Mouse (Mus musculus): Measurements from ENCODE around the gene Dll1. TPM values are rescaled to one million over a fixed set of nuclear protein-coding genes. Genes with fewer than 3 reads are reported as not detected.

The Dll1 gene
- polyA plus RNA-seq, 1 experiment from 2014 or later: 59.6 TPM

DNA sequence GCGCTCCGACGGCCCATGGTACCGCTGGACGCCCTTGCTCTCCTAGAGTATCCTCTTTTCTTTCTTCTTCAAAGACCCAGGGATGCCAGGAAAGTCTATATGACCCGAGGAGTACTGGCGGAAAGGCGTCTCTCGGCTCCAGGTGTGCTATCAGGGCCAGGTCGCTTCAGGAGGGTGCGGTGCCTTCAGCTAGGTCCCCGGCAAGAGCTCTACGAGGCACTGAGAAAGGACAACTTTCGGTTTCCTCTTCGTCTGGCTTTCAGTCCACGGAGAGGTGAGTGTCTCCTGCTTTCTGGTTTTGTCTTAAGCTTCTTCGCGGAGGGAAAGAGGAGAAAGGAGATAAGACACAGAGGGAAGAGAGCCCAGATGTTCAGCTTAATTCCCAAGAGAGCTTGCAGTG lies 1.4 kb downstream of the Dll1 start:
- Histone ChIP-seq H3K4me1 (replicated peaks; ENCODE audit: control insufficient read depth, insufficient read depth, low read length) (peaks cover 32% of the 10 kb centered on the region), H3K9ac (ENCODE audit: low read depth, low read length) (peak overlapping the region; percentile 86), H3K27ac (ENCODE audit: low read depth, low read length) (peak overlapping the region; percentile 98), H3K36me3 (ENCODE audit: control insufficient read depth, insufficient read depth, low read length) (peaks cover 7% of the 10 kb centered on the region), H3K4me3 (ENCODE audit: low read depth, low read length) (peak overlapping the region; percentile 83), H3K4me2 (replicated peaks; ENCODE audit: low read depth, low read length) (peak overlapping the region; percentile 92), H3K27me3 (ENCODE audit: control insufficient read depth, insufficient read depth, low read length) (peaks cover 10% of the 10 kb centered on the region; the same call in 1 of the 2 replicates), H3K9me3 (ENCODE audit: control insufficient read depth, low read length) (no peaks in the 10 kb centered on the region)
- ATAC-seq (ENCODE audit: low FRiP score) (no peak), DNase-seq (ENCODE audit: low spot score) (no peak)
- WGBS: 0% methylated on average over 18 of the region's 18 CpGs

DNA sequence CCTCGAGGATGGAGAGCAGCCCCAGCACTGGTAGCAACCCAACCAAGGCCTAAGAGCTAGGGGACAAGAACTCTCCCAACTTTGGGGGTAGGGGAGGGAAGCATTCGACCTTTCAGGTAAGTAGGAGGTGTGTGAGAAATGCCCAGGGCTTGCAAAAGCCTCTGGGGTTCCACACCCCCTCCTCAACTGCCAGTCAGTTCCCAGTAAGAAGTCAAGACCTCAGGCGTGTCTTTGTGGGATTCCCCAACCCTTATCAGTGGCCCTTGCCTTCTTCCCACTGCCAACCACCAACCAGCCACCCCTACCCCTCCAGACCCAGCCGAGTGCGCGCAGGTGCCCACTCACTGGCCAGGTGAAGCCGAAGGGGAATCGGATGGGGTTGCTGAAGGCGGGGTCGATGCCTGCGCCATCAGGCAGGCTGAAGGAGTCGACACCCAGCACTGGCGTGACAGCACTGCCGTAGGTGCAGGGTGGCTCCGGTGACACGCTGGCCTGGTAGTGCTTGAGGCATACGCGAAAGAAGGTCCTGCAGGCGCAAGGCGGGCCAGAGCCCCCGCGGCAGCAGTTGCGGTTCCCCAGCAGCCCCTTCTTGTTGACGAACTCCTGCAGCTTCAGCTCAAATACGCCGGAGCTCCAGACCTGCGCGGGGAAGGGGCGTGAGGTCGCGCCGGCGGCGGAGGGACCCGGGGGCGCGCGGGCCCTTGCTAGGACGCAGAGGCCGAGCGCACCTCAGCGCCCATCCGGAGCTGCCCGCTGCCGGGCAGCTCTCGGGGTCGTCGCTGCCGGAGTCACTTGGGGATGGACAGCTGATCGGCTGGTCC lies 2.1 kb downstream of the Dll1 start:
- DNase-seq (ENCODE audit: low spot score) (peak; percentile 57), ATAC-seq (ENCODE audit: low FRiP score) (no peak)
- Histone ChIP-seq H3K4me2 (replicated peaks; ENCODE audit: low read depth, low read length) (peak overlapping the region; percentile 92), H3K9me3 (ENCODE audit: control insufficient read depth, low read length) (no peaks in the 10 kb centered on the region), H3K27me3 (ENCODE audit: control insufficient read depth, insufficient read depth, low read length) (peaks cover 8% of the 10 kb centered on the region; the same call in 1 of the 2 replicates), H3K4me1 (replicated peaks; ENCODE audit: control insufficient read depth, insufficient read depth, low read length) (peaks cover 28% of the 10 kb centered on the region), H3K27ac (ENCODE audit: low read depth, low read length) (peak overlapping the region; percentile 98), H3K36me3 (ENCODE audit: control insufficient read depth, insufficient read depth, low read length) (peaks cover 8% of the 10 kb centered on the region), H3K9ac (ENCODE audit: low read depth, low read length) (peak overlapping the region; percentile 86), H3K4me3 (ENCODE audit: low read depth, low read length) (peak overlapping the region; percentile 83)
- WGBS: 3% methylated on average over 48 of the region's 50 CpGs

DNA sequence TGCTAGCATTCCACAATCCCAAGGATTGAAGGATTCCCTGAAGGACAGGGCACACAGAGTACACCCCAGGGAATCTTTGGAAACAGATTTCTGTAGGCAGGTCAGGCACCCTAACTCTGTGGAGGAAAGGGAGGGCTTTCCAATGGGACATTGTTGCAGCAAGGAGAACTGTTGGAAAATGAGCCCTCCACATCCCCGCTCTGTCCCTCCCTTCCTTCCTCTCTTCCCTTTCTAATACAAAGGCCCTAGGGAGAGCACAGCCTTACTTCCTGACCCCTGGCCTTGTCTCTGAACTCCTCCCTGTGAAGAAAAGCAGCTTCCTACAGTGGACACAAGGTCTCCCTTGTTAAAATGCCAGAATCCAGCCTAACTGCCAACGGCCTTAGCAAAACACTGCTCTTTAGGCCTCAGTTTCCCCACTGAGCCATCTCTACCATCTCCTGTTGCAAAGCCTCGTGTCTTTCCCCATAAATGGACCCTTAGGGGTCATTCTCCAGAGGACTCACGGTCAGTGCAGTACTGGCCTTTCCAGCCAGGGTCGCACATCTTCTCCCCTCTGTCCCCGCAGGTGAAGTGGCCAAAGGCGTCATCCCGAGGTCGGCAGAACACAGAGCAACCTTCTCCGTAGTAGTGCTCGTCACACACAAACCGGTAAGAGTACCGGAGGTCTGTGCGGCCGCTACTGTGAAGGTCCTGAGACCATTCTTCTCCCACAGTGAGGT lies 3.6 kb downstream of the Dll1 start:
- Histone ChIP-seq H3K4me2 (replicated peaks; ENCODE audit: low read depth, low read length) (peak overlapping the region; percentile 92), H3K36me3 (ENCODE audit: control insufficient read depth, insufficient read depth, low read length) (peaks cover 15% of the 10 kb centered on the region), H3K4me1 (replicated peaks; ENCODE audit: control insufficient read depth, insufficient read depth, low read length) (peaks cover 25% of the 10 kb centered on the region), H3K9ac (ENCODE audit: low read depth, low read length) (peak overlapping the region; percentile 86), H3K27ac (ENCODE audit: low read depth, low read length) (peak overlapping the region; percentile 39; the same call in 1 of the 2 replicates), H3K9me3 (ENCODE audit: control insufficient read depth, low read length) (no peaks in the 10 kb centered on the region), H3K4me3 (ENCODE audit: low read depth, low read length) (peak overlapping the region; percentile 83), H3K27me3 (ENCODE audit: control insufficient read depth, insufficient read depth, low read length) (peaks cover 6% of the 10 kb centered on the region; the same call in 1 of the 2 replicates)
- WGBS: 54% methylated on average over 15 of the region's 15 CpGs
- DNase-seq (ENCODE audit: low spot score) (peak; percentile 24), ATAC-seq (ENCODE audit: low FRiP score) (no peak)

DNA sequence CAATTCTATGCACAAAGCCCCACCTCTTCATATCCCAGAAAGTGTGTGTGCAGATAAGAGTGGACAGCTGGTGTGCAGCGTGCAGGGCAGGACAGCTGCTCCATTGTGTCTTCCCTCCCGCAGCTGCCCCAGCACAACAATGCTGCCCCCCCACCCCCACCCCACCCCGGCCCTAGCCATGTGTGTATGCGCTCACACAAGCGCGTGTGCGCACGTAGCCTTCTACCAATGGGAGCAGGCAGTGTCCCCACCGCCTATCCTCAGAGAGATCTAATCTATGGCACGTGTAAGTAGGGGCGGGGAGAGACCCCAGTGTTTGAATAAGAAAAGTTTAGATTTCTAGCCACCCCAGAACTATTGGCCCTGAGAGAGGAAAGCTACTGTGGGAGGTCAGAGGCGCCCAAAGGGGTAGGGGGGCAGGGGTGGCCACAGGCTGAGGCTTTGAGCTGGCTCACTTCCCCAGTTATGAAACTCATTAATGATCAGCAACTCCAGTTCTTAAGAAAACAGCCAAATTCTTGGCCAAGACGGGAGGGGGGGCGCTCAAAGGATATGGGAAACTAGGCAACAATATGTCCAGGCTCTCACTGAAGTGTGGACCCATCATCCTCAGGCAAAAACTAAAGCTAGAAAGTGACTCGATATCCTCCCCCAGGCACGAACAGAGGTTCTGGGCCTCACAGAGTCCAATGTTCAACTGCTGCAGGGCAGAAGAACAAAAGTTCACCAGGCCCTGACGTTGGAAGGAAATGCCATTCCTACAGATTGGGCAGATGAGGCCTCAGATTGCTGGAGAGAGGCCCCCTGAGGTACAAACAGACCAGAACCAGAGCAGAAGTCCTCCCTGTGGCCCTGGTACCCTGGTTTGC lies 4.5 kb downstream of the Dll1 start:
- Histone ChIP-seq H3K9me3 (ENCODE audit: control insufficient read depth, low read length) (no peaks in the 10 kb centered on the region), H3K9ac (ENCODE audit: low read depth, low read length) (peak overlapping the region; percentile 86), H3K27me3 (ENCODE audit: control insufficient read depth, insufficient read depth, low read length) (0 out of 2 replicates have a peak, but pooled peaks cover 3% of the 10 kb centered on the region), H3K36me3 (ENCODE audit: control insufficient read depth, insufficient read depth, low read length) (peaks cover 17% of the 10 kb centered on the region), H3K4me3 (ENCODE audit: low read depth, low read length) (peak overlapping the region; percentile 83), H3K4me1 (replicated peaks; ENCODE audit: control insufficient read depth, insufficient read depth, low read length) (peaks cover 20% of the 10 kb centered on the region), H3K4me2 (replicated peaks; ENCODE audit: low read depth, low read length) (peak overlapping the region; percentile 92), H3K27ac (ENCODE audit: low read depth, low read length) (peak overlapping the region; percentile 39; the same call in 1 of the 2 replicates)
- WGBS: 28% methylated on average over 17 of the region's 17 CpGs
- DNase-seq (ENCODE audit: low spot score) (peak; percentile 67), ATAC-seq (ENCODE audit: low FRiP score) (peak; percentile 52)

DNA sequence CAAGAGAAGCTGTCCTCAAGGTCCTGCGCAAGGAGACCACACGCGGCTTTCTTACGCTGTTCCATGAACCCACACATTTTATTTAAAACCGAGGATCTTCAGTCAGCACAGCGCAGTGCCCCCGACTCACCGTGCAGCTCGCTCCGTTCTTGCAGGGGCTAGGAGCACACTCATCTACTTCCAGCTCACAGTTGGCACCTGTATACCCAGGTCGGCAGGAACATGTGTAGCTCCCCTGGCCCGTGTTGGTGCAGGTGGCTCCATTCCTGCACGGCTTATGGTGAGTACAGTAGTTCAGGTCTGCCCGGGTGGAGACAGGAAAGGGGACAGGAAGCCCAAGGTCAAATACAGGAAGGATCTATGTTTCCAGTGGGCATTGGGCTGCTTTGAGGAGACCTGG lies 6.3 kb downstream of the Dll1 start:
- 0 out of 2 replicates have a peak, but pooled peaks cover 3% of the 10 kb centered on the region for H3K27me3 ChIP-seq (ENCODE audit: control insufficient read depth, insufficient read depth, low read length)
- no peaks in the 10 kb centered on the region for H3K9me3 ChIP-seq (ENCODE audit: control insufficient read depth, low read length)
- H3K27ac ChIP-seq (ENCODE audit: low read depth, low read length): no peak overlapping the region
- H3K9ac ChIP-seq (ENCODE audit: low read depth, low read length): no peak overlapping the region
- 91% methylated on average over 14 of the region's 14 CpGs for WGBS
- H3K4me2 ChIP-seq (replicated peaks; ENCODE audit: low read depth, low read length): peak overlapping the region; percentile 31
- peak overlapping the region; percentile 1 for H3K4me3 ChIP-seq (ENCODE audit: low read depth, low read length)
- no peak for DNase-seq (ENCODE audit: low spot score)
- H3K36me3 ChIP-seq (ENCODE audit: control insufficient read depth, insufficient read depth, low read length): peaks cover 17% of the 10 kb centered on the region
- ATAC-seq (ENCODE audit: low FRiP score): no peak
- H3K4me1 ChIP-seq (replicated peaks; ENCODE audit: control insufficient read depth, insufficient read depth, low read length): peaks cover 20% of the 10 kb centered on the region

DNA sequence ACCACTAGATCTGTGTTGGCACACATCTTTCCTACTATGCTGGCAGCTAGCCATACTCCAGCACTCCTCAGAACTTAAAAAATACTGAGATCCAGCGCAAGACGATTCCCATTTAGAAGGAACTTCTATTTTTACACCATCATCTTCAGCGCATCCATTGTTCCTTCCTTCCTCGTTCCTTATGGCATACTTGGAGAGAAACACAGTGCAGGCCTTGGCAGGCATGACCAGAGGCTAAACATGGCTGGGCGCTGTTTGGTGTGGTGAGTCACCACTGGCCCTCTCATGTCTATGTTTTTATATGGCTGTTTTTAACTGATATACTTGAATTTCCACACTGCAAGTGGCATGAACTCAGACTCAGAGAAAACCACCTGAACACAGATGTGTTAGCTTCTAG lies 11.0 kb downstream of the Dll1 start:
- H3K27me3 ChIP-seq (ENCODE audit: control insufficient read depth, insufficient read depth, low read length): no peaks in the 10 kb centered on the region
- H3K4me3 ChIP-seq (ENCODE audit: low read depth, low read length): no peak overlapping the region
- ATAC-seq (ENCODE audit: low FRiP score) (no peak), DNase-seq (ENCODE audit: low spot score) (no peak)
- H3K27ac ChIP-seq (ENCODE audit: low read depth, low read length): no peak overlapping the region
- no peak overlapping the region for H3K4me2 ChIP-seq (replicated peaks; ENCODE audit: low read depth, low read length)
- WGBS: 89% methylated on average over 5 of the region's 5 CpGs
- no peaks in the 10 kb centered on the region; the same call in 1 of the 2 replicates for H3K4me1 ChIP-seq (replicated peaks; ENCODE audit: control insufficient read depth, insufficient read depth, low read length)
- no peaks in the 10 kb centered on the region for H3K9me3 ChIP-seq (ENCODE audit: control insufficient read depth, low read length)
- peaks cover 12% of the 10 kb centered on the region for H3K36me3 ChIP-seq (ENCODE audit: control insufficient read depth, insufficient read depth, low read length)
- no peak overlapping the region for H3K9ac ChIP-seq (ENCODE audit: low read depth, low read length)

DNA sequence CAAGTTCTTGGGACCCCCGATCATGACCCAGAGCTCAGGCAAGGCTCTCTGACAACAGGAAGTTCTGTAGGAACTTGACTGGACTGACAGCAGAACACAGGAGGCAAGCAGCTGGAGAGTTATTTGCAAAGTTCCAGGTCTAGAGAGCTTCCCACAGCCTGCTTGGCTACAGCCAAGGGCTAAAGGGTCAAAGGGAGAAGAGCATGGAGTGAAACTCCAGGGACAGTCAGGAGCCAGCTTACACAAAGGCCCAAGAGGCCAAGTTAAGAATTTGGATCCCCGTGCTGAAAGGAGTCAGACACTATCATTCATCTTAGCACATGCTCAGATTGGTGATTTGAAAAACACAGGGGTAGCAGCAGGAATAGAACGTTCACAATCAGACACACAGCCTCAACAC lies 13.0 kb downstream of the Dll1 start:
- Histone ChIP-seq H3K4me3 (ENCODE audit: low read depth, low read length) (no peak overlapping the region), H3K9ac (ENCODE audit: low read depth, low read length) (no peak overlapping the region), H3K9me3 (ENCODE audit: control insufficient read depth, low read length) (no peaks in the 10 kb centered on the region), H3K27me3 (ENCODE audit: control insufficient read depth, insufficient read depth, low read length) (no peaks in the 10 kb centered on the region), H3K36me3 (ENCODE audit: control insufficient read depth, insufficient read depth, low read length) (peaks cover 8% of the 10 kb centered on the region), H3K27ac (ENCODE audit: low read depth, low read length) (no peak overlapping the region), H3K4me1 (replicated peaks; ENCODE audit: control insufficient read depth, insufficient read depth, low read length) (no peaks in the 10 kb centered on the region; the same call in 1 of the 2 replicates), H3K4me2 (replicated peaks; ENCODE audit: low read depth, low read length) (no peak overlapping the region)
- WGBS: 58% methylated on average over 3 of the region's 3 CpGs
- no peak for ATAC-seq (ENCODE audit: low FRiP score)
- DNase-seq (ENCODE audit: low spot score): no peak

DNA sequence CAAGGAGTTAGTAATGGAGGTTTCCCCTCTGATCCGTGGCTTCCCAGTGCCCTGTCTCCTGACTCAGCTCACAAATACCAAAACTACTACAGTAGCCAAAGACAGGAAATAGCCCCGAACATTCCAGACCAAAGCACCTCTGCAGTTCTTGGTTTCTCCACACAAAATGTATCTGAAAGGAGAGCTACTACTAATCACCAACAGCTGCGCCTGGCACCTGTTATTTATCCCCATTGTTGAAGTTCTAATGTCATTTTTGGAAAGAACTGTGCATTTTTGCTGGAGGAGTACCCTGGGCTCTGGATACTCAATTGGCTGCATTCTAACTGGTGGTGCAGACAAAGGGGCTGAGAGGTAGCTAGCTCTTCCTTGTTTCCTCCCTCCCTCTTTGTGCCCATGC lies 19.6 kb downstream of the Dll1 start:
- H3K4me3 ChIP-seq (ENCODE audit: low read depth, low read length): no peak overlapping the region
- DNase-seq (ENCODE audit: low spot score): no peak
- whole genome bisulfite sequencing: 86% methylated on average over 3 of the region's 3 CpGs
- H3K4me2 ChIP-seq (replicated peaks; ENCODE audit: low read depth, low read length): no peak overlapping the region
- H3K9ac ChIP-seq (ENCODE audit: low read depth, low read length): no peak overlapping the region
- ATAC-seq (ENCODE audit: low FRiP score): no peak
- H3K4me1 ChIP-seq (replicated peaks; ENCODE audit: control insufficient read depth, insufficient read depth, low read length): no peaks in the 10 kb centered on the region
- no peaks in the 10 kb centered on the region for H3K9me3 ChIP-seq (ENCODE audit: control insufficient read depth, low read length)
- no peaks in the 10 kb centered on the region for H3K36me3 ChIP-seq (ENCODE audit: control insufficient read depth, insufficient read depth, low read length)
- H3K27me3 ChIP-seq (ENCODE audit: control insufficient read depth, insufficient read depth, low read length): no peaks in the 10 kb centered on the region
- H3K27ac ChIP-seq (ENCODE audit: low read depth, low read length): no peak overlapping the region
